Mouse (Mus musculus): ENCODE data around the gene Chchd6. TPM values are rescaled to one million over a fixed set of nuclear protein-coding genes. Genes with fewer than 3 reads are reported as not detected.

The Chchd6 gene
- polyA plus RNA-seq, 1 experiment from 2014 or later: 69.0 TPM

DNA sequence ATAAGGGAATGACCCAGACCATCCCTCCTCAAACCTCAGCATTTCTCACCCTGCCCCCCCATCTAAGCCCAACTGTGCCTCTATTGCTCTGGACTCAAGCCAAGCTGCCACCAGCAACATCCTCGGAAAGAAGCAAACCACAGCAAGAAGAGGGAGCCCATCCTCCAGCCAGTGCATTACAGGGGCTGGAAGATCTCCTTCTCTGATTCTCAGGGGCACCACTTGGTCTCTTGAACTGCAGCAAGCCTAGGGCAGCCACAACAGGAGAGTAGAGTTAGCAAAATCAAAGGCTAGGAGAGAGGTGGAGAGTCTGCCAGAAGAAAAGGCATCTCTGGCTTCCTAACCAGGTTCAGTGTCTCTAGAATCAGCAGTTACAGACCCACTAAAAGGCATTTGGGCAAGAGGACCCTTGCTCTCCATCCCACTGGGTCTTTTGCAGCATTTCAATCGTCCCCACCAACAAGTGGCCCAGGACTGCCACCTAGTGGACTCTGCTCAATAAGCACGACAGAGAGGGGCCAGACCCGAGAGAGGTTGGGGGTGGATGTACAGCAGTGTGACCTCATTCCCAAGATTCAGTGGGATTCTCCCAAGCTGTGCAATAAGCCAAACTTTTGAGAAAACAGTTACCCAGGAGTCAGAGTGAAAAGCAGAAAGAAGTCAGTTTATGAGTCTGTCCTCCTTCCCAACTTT is 42.3 kb downstream of the Chchd6 start:
- H3K4me2 ChIP-seq (replicated peaks; ENCODE audit: low read depth, low read length): no peak overlapping the region
- H3K27ac ChIP-seq (ENCODE audit: low read depth, low read length): no peak overlapping the region
- WGBS: 14% methylated on average over 4 of the region's 4 CpGs
- H3K4me3 ChIP-seq (ENCODE audit: low read length): no peak overlapping the region
- ATAC-seq (ENCODE audit: low FRiP score, low TSS enrichment): peak; percentile 87
- no peak overlapping the region for H3K9ac ChIP-seq (ENCODE audit: low read depth, low read length)
- H3K4me1 ChIP-seq (ENCODE audit: control insufficient read depth, insufficient read depth, low read length): no peaks in the 10 kb centered on the region
- H3K9me3 ChIP-seq (ENCODE audit: control insufficient read depth, low read length): no peaks in the 10 kb centered on the region
- no peaks in the 10 kb centered on the region for H3K36me3 ChIP-seq (ENCODE audit: control insufficient read depth, insufficient read depth, low read length)
- H3K27me3 ChIP-seq (ENCODE audit: control insufficient read depth, insufficient read depth, low read length): no peaks in the 10 kb centered on the region

DNA sequence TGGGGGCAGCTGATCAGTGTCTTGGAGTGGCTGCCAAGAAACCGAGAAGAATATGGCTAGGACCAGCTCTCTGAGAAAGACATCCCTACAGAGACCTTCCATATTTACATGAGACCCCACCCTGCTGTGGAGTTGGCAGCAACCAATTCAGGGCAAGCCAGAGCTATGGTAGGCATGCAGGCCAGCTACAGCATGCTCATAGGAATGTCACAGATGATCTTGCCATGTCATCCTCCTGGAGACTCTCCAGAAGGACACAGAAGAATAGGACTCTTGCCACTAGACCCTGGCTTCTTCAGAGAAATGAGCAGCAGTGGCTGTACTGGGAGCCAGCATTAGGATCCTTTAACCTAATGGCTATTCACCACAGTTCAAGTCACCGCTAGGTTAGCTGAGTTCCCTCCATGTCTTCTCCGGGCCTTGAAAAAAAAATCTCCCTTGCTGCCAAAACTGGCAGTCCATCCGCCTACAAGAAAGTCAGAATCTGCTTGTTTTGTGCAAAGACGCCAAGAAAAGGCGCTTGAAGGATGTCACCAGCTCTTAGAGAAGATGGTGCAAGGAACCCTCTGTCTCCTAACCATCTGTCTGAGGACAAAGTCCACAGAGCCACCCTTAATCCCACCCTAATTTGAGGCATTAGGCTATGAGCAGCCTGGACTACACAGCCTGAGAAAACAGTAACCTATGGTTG is 43.0 kb downstream of the Chchd6 start:
- Histone ChIP-seq H3K4me1 (ENCODE audit: control insufficient read depth, insufficient read depth, low read length) (no peaks in the 10 kb centered on the region), H3K9me3 (ENCODE audit: control insufficient read depth, low read length) (no peaks in the 10 kb centered on the region), H3K27ac (ENCODE audit: low read depth, low read length) (no peak overlapping the region), H3K27me3 (ENCODE audit: control insufficient read depth, insufficient read depth, low read length) (no peaks in the 10 kb centered on the region), H3K4me2 (replicated peaks; ENCODE audit: low read depth, low read length) (no peak overlapping the region), H3K36me3 (ENCODE audit: control insufficient read depth, insufficient read depth, low read length) (no peaks in the 10 kb centered on the region), H3K9ac (ENCODE audit: low read depth, low read length) (no peak overlapping the region), H3K4me3 (ENCODE audit: low read length) (no peak overlapping the region)
- WGBS: 92% methylated on average over 6 of the region's 6 CpGs
- ATAC-seq (ENCODE audit: low FRiP score, low TSS enrichment): no peak

DNA sequence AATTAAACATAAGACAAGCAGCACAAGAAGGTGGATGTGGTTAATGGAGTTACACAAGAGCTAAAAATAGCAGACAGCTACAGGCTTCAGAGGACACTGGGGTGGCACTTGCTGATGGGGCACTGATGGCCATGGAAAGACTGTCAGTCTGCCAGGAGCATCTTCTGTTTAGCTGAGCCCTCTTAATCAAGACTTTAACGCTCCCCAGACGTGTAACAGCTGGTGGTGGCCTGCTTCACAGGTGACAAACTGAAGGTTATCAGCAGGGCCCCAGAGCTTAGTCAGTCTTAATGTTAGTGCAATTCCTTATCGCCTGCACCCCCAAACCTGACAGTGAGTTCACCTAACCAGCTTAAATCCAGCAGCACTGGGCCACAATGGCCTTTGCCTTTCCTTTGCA is 46.3 kb downstream of the Chchd6 start:
- Histone ChIP-seq H3K4me2 (replicated peaks; ENCODE audit: low read depth, low read length) (no peak overlapping the region), H3K9me3 (ENCODE audit: control insufficient read depth, low read length) (no peaks in the 10 kb centered on the region), H3K27ac (ENCODE audit: low read depth, low read length) (no peak overlapping the region), H3K4me3 (ENCODE audit: low read length) (no peak overlapping the region), H3K4me1 (ENCODE audit: control insufficient read depth, insufficient read depth, low read length) (no peaks in the 10 kb centered on the region), H3K27me3 (ENCODE audit: control insufficient read depth, insufficient read depth, low read length) (no peaks in the 10 kb centered on the region), H3K9ac (ENCODE audit: low read depth, low read length) (no peak overlapping the region), H3K36me3 (ENCODE audit: control insufficient read depth, insufficient read depth, low read length) (no peaks in the 10 kb centered on the region)
- ATAC-seq (ENCODE audit: low FRiP score, low TSS enrichment): no peak
- 63% methylated on average over 3 of the region's 3 CpGs for WGBS

DNA sequence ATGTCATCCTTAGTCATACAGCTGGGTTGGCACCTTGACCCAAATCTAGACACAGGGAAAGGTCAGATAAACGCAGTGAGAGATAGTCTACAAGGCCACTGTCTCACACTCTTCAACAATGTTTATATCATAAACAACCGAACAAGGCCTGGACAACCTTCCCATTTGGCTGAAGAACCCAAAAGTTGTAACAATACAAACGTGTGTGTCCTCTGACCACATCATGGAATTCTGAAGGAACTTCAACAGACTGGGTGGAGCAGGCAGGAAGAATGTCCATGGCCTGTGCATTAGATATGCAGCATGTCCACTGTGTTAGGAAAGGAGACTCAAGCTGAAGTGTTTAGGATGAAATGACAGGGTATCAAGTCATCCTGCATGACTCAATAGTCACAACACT is 47.5 kb downstream of the Chchd6 start:
- 85% methylated on average over 3 of the region's 3 CpGs for WGBS
- no peak for ATAC-seq (ENCODE audit: low FRiP score, low TSS enrichment)
- Histone ChIP-seq H3K9ac (ENCODE audit: low read depth, low read length) (no peak overlapping the region), H3K36me3 (ENCODE audit: control insufficient read depth, insufficient read depth, low read length) (no peaks in the 10 kb centered on the region), H3K4me3 (ENCODE audit: low read length) (no peak overlapping the region), H3K27me3 (ENCODE audit: control insufficient read depth, insufficient read depth, low read length) (no peaks in the 10 kb centered on the region), H3K9me3 (ENCODE audit: control insufficient read depth, low read length) (no peaks in the 10 kb centered on the region), H3K27ac (ENCODE audit: low read depth, low read length) (no peak overlapping the region), H3K4me2 (replicated peaks; ENCODE audit: low read depth, low read length) (no peak overlapping the region), H3K4me1 (ENCODE audit: control insufficient read depth, insufficient read depth, low read length) (no peaks in the 10 kb centered on the region)

DNA sequence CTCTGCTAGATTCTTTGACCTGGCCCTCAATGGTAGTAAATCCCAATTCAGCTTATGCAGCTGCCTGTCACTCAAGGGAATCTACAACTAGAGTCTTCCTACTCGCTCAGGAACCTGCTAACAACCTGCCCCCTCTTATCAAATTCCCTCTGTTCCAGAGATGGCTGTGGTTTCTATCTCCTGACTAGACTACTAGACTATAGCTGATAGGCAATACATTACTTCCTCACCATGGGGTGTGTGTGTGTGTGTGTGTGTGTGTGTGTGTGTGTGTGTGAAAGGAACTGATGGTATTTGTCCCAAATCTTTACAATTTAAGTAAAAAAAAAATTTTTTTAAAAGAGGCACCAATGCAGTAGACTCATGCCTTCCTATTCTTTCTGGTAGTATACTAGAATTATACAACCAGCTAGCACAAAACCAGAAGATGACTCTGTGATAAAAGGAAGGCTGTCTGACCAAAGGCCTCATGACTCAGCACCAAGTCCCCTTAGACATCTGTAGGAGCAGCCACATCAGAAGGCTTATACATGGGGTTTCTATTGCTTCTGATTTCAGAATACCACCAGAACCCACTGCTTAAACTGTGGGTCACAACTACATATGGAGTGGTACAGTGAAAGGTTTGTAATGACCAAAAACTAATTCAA is 57.2 kb downstream of the Chchd6 start:
- no peaks in the 10 kb centered on the region for H3K27me3 ChIP-seq (ENCODE audit: control insufficient read depth, insufficient read depth, low read length)
- H3K27ac ChIP-seq (ENCODE audit: low read depth, low read length): no peak overlapping the region
- 73% methylated on average over 1 of the region's 1 CpGs for WGBS
- no peak overlapping the region for H3K9ac ChIP-seq (ENCODE audit: low read depth, low read length)
- no peaks in the 10 kb centered on the region for H3K9me3 ChIP-seq (ENCODE audit: control insufficient read depth, low read length)
- no peak for ATAC-seq (ENCODE audit: low FRiP score, low TSS enrichment)
- no peak overlapping the region for H3K4me2 ChIP-seq (replicated peaks; ENCODE audit: low read depth, low read length)
- no peaks in the 10 kb centered on the region for H3K36me3 ChIP-seq (ENCODE audit: control insufficient read depth, insufficient read depth, low read length)
- H3K4me1 ChIP-seq (ENCODE audit: control insufficient read depth, insufficient read depth, low read length): no peaks in the 10 kb centered on the region
- H3K4me3 ChIP-seq (ENCODE audit: low read length): no peak overlapping the region

DNA sequence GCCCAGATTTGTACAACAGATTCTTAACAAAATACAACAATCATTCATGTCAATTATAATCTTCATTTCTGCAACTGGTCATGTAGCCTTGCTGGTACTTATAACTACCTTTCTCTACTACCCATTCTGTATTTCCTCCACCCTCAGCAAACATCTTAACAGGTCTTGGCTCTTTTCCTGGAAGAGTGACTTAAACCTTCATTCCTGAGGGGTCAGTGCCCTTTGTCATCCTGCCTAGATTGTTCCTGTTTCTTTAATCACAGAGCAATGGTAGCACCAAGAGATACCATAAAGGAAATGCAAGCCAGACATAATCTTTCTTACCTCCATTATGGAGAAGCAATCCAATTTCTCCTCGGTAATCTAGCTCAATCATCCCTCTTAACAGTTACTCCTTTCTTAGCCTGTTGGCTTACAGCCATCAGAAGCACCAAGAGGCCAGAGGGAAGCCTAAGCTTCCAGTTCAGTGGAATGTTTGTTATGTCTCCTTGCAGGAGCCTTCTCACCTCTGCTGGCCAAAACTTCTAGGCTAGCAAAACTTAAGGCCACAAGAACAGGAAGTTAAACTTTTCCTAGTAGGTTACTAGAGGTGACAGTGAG is 59.7 kb downstream of the Chchd6 start:
- H3K4me3 ChIP-seq (ENCODE audit: low read length): no peak overlapping the region
- H3K4me2 ChIP-seq (replicated peaks; ENCODE audit: low read depth, low read length): no peak overlapping the region
- no peak overlapping the region for H3K27ac ChIP-seq (ENCODE audit: low read depth, low read length)
- WGBS: 76% methylated on average over 1 of the region's 1 CpGs
- H3K9me3 ChIP-seq (ENCODE audit: control insufficient read depth, low read length): no peaks in the 10 kb centered on the region
- H3K36me3 ChIP-seq (ENCODE audit: control insufficient read depth, insufficient read depth, low read length): no peaks in the 10 kb centered on the region
- no peaks in the 10 kb centered on the region for H3K4me1 ChIP-seq (ENCODE audit: control insufficient read depth, insufficient read depth, low read length)
- no peak for ATAC-seq (ENCODE audit: low FRiP score, low TSS enrichment)
- H3K27me3 ChIP-seq (ENCODE audit: control insufficient read depth, insufficient read depth, low read length): no peaks in the 10 kb centered on the region
- H3K9ac ChIP-seq (ENCODE audit: low read depth, low read length): no peak overlapping the region

DNA sequence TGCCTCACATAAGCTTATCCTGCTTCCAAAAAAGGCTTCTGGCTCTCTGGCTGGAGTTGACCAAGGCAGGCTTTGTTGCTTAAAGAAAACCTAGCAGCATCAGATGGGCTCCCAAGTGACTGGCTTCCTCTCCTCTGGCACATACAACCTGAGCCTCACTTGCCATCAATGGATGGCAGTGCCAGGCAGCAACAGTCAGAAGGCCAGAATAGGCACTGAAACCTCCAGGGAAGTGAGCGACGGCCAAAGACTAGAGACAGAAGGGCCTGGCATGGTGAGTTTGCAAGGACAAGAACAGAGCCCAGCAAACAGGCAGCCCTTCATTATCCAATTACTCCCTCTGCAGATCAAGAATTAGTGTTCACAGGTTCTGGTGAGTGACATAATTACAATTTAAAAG is 70.7 kb downstream of the Chchd6 start:
- no peaks in the 10 kb centered on the region for H3K9me3 ChIP-seq (ENCODE audit: control insufficient read depth, low read length)

DNA sequence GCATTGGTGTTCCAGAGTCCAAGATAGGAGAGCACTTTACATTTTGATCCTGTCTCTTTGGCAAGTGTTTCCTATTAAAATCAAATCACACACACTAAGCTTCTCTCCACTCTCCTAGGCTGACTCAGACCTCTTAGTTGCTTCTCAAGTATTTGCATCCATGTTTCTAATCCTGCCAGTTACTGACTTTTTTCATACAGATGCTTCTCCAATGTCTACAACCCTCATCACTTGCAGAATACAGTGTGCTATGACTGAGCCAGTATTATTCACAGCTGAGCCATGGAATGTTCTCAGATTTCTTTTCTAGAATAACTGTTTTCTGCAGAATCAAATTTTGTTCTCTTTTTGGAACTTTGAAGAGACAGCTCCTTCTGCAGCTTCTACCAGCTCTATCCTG is 85.3 kb downstream of the Chchd6 start:
- H3K9ac ChIP-seq (ENCODE audit: low read depth, low read length): no peak overlapping the region

More for the DNA sequence above, 70.7 kb downstream of the Chchd6 start:
- Histone ChIP-seq H3K27me3 (ENCODE audit: control insufficient read depth, insufficient read depth, low read length) (no peaks in the 10 kb centered on the region), H3K27ac (ENCODE audit: low read depth, low read length) (no peak overlapping the region), H3K4me1 (ENCODE audit: control insufficient read depth, insufficient read depth, low read length) (no peaks in the 10 kb centered on the region), H3K4me3 (ENCODE audit: low read length) (no peak overlapping the region), H3K36me3 (ENCODE audit: control insufficient read depth, insufficient read depth, low read length) (no peaks in the 10 kb centered on the region), H3K4me2 (replicated peaks; ENCODE audit: low read depth, low read length) (no peak overlapping the region), H3K9ac (ENCODE audit: low read depth, low read length) (no peak overlapping the region)
- no peak for ATAC-seq (ENCODE audit: low FRiP score, low TSS enrichment)
- WGBS: 87% methylated on average over 2 of the region's 2 CpGs

DNA sequence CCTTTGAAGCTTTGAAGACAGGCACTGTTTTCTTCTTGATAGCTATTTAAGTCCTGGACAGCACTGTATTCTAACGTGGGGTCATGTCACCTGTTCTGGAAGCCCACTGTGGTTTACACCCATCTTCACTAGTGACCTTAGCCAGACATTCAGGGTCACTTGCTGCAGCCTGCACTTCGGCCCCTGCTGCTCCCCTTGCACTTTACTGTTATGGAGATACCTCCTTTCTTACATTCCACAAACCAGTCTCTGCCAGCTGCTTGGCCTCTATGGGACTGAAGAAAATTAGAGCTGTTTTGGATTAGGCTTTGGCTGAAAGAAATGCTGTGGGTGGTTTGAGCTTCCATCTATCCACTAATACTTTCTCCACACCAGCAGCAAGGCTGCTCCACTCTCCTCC is 86.7 kb downstream of the Chchd6 start:
- no peak overlapping the region for H3K9ac ChIP-seq (ENCODE audit: low read depth, low read length)
- H3K36me3 ChIP-seq (ENCODE audit: control insufficient read depth, insufficient read depth, low read length): no peaks in the 10 kb centered on the region
- no peaks in the 10 kb centered on the region for H3K27me3 ChIP-seq (ENCODE audit: control insufficient read depth, insufficient read depth, low read length)
- WGBS: 65% methylated on average over 2 of the region's 2 CpGs
- no peak overlapping the region for H3K4me2 ChIP-seq (replicated peaks; ENCODE audit: low read depth, low read length)
- H3K4me3 ChIP-seq (ENCODE audit: low read length): no peak overlapping the region
- no peak for ATAC-seq (ENCODE audit: low FRiP score, low TSS enrichment)
- no peaks in the 10 kb centered on the region for H3K4me1 ChIP-seq (ENCODE audit: control insufficient read depth, insufficient read depth, low read length)
- H3K9me3 ChIP-seq (ENCODE audit: control insufficient read depth, low read length): no peaks in the 10 kb centered on the region
- no peak overlapping the region for H3K27ac ChIP-seq (ENCODE audit: low read depth, low read length)

More for the DNA sequence above, 85.3 kb downstream of the Chchd6 start:
- H3K4me1 ChIP-seq (ENCODE audit: control insufficient read depth, insufficient read depth, low read length): no peaks in the 10 kb centered on the region
- H3K4me2 ChIP-seq (replicated peaks; ENCODE audit: low read depth, low read length): no peak overlapping the region
- ATAC-seq (ENCODE audit: low FRiP score, low TSS enrichment): no peak
- H3K27ac ChIP-seq (ENCODE audit: low read depth, low read length): no peak overlapping the region
- no peaks in the 10 kb centered on the region for H3K9me3 ChIP-seq (ENCODE audit: control insufficient read depth, low read length)
- no peaks in the 10 kb centered on the region for H3K27me3 ChIP-seq (ENCODE audit: control insufficient read depth, insufficient read depth, low read length)
- no peaks in the 10 kb centered on the region for H3K36me3 ChIP-seq (ENCODE audit: control insufficient read depth, insufficient read depth, low read length)
- H3K4me3 ChIP-seq (ENCODE audit: low read length): no peak overlapping the region
